Mouse (Mus musculus) CD4-positive helper T cell, adult 2 months (primary cell): ENCODE data around the gene Fam229a.
A peak's percentile ranks its signal among the peaks of the same experiment; 100 is the strongest.
"Not testable (repeated sequence)": the region's sequence is repeated elsewhere in the genome, so short reads cannot be mapped to it uniquely, and the experiment has no call there.

ENCODE experiments used
- DNase-seq: peaks from one replicate; pipeline ENCODE4 v3.0.0-alpha.2; 2012; ENCODE audit warnings: low read depth, missing footprints, low spot score

Fam229a gene

GRCm38 (mm10) chr4:129518519-129518918 lies 27.5 kb downstream of the Fam229a start:
- no peak for DNase-seq

DNA sequence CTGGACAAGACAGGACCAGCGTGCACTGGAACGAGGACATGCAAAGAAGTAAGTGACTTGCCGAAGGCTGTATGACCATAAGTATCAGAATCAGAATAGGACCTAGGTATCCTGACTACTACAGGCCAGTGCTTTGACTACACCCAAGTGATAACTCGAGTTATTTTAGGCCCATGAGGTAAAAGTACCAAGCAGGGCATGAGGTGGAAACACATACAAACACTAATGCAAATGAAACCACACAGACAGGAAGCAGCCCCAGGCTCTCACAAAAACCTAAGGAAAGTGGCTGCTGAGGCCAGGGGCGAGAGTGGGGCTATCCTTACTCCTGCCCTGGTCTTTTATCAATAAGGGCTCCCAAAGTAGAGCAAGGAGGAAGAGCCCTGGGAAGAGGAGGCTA lies 34.3 kb downstream of the Fam229a start:
- peak; percentile 35 for DNase-seq

DNA sequence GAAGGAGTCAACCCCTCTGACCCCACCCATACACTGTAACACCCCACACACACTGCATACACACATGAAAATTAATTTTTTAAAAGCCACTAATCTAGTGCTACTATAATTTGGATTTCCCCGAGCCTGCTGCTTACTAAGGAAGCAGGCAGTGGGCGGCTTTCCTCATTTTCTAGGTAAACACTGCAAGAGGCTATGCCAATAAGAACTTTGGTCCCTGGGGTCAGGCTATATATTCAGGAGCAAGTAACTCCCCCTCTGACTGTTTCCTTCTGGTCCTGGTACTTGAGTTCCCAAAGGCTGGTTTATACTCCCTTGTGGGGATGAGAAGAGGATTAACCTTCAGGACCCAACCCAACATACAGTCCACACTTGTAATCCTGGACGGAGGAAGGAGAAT lies 34.9 kb downstream of the Fam229a start:
- no peak for DNase-seq

- DNase-seq: not testable (repeated sequence)
These were observed 37.9 kb downstream of the Fam229a start for GRCm38 (mm10) chr4:129528901-129529300.

DNA sequence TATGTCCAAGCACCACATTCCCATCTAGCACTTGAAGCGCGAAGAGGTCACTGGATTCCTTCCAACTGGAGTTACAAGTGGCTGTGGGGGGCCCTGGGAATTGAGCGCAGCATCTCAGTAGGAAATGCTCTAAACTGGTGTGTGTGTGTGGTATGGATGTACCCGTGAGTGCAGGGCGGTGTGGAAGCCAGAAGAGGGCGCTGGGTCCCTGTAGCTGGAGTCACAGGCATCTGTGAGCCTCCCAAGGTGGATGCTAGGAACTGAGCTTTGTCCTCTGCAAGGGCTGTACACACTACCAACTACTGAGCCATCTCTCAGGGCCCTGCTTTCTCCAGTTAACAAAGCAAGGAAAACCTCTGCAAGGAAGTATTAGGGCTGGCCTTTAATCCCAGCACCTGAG lies 49.0 kb downstream of the Fam229a start:
- DNase-seq: peak; percentile 55
